Mouse (Mus musculus) left cerebral cortex, adult 8-10 months (tissue): ENCODE data around the gene Ddah1. TPM values are rescaled to one million over a fixed set of nuclear protein-coding genes. Genes with fewer than 3 reads are reported as not detected.
"Not testable (repeated sequence)": the region's sequence is repeated elsewhere in the genome, so short reads cannot be mapped to it uniquely, and the experiment has no call there.

Experiments used
- DNase-seq, 2 experiments: peaks; one replicate each; pipeline ENCODE4 v3.0.0; 2022; ENCODE audit warnings: low spot score in 2 of 2
- total RNA-seq, 4 experiments: library from RNA; stranded (reverse); gene quantifications; 2 replicates each; pipeline ENCODE4 v1.2.4; 2022

Gene Ddah1
- total RNA-seq, 4 experiments from 2014 or later: 64.6 to 66.9 (median 65.7) TPM

DNA sequence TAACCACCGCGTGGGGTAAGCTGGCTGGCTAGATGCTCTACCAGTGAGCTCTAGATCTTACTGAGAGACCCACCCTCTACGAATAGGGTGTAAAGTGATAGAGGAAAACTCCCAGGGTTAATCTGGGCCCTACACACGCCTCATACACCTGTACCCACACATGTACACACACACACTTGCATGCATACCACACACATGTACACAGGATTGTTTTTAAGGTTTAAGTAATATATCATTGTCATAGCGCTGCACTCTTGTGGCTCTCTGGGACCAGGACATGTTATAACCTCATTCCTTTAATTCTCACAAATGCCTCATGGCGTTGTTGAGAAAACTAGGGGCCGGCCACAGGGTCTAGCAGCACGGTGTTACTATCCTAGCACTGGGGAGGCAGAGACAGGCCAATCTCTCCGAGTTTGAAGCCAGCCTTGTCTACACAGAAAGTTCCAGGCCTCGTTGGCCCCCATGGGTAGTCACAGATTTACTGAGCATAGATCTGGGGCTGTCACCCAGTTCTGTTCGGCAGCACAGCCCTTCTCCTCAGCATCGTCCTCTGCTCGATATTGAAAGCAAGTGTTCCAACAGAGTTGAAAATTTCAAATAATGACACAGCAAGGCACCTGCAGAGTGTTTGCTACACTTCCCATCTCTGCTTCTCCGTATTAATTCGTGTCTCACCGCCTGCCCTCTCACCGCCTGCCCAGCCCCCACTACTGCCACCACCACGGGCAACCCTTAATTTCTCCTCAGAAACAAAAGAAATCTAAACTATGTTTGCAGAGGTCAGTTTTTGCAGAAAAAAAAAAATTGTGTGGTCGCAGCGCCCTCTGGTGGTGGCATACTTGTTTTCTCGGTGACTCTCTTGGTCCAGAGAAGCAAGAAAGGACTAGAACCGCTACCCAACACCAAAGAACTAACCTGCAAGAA, 146.6 kb downstream of the Ddah1 start:
- peak in 1 of 2 experiments; percentile 70 for DNase-seq

GRCm38 (mm10) chr3:145906582-145906981, 148.1 kb downstream of the Ddah1 start:
- no peak for DNase-seq

DNA sequence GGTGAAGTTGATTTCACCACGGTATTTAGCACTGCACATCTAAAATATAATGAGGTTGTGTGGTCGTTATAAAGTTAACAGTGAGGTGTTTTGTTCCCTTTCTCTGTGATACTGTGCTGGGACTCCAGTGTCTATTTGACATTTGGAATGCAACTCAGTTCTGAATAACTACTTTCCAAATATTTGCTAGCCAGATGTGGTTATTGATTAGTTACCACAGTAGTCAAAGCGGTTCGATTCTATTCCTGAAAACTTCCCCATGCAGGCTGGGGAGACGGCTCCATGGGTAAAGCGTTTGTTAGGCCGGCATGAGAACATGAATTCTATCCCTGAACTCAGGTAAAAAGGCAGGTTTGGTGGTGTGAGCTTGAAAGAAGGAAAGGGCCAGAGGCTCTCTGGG, 154.0 kb downstream of the Ddah1 start:
- DNase-seq: no peak

GRCm38 (mm10) chr3:145913263-145913662, 154.8 kb downstream of the Ddah1 start:
- no peak for DNase-seq

DNA sequence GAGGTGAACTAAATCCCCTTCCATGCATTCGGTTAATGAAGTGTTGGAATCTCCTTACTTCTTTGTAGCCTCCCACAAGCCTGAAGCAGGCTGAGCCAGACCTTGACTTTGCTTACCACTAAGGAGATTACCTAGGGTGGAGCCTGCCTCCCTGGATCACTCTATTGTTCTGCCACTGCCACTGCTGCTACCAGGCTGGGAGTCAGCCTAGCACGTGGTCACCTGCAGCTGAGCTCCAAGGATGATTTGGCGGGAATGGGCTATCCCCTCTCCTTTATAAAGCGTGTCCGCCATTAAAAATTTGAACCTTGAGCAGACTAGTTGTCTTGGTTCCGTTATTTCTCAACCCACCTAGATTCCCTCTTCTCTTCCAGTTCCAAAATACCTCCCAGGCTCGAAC, 155.5 kb downstream of the Ddah1 start:
- not testable (repeated sequence) for DNase-seq

- no peak for DNase-seq
Observed at GRCm38 (mm10) chr3:145916374-145916773, 157.9 kb downstream of the Ddah1 start.

- no peak for DNase-seq
Observed at GRCm38 (mm10) chr3:145916826-145917225, 158.4 kb downstream of the Ddah1 start.

- no peak for DNase-seq
Observed at GRCm38 (mm10) chr3:145922019-145922854, 163.8 kb downstream of the Ddah1 start, which contains the start of gene Bcl10. Gene Bcl10 (plus strand): TSS chr3:145922804.

GRCm38 (mm10) chr3:145922971-145923370, 164.5 kb downstream of the Ddah1 start:
- DNase-seq: no peak

GRCm38 (mm10) chr3:145923874-145924577, 165.6 kb downstream of the Ddah1 start:
- peak; percentile 94 to 100 for DNase-seq

DNA sequence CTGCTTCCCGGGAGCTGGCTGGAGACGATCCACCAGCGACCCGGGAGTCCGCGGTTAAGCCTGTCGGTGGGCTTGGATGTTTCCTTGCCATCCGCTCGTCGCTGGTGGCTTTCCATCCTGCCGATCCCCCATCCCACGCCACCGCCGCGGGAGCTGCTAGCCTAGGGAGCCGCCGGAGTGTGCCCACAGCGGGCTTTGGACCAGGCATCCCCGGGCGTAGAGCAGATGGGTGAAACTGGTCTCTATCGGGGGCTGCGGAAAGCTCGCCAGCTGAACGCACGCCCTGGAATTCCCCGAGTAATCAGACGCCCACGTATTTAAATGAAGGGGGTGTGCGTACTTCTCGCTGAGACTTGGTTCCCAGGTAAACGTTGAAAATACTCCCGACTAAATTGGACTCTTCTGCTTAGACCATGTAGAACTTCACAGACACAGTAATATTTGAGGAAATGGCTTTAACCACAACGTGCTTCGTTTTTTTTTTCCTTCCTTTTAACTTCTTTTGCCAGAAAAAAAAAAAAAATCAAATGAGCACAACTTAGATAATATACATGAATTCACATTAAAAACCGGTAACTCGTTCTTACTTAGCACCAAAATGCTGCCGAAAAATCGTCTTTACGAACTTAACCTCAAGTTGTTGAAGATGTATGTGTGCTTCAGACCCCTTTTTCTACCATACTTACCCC, 166.3 kb downstream of the Ddah1 start:
- DNase-seq: peak; percentile 37 to 43

DNA sequence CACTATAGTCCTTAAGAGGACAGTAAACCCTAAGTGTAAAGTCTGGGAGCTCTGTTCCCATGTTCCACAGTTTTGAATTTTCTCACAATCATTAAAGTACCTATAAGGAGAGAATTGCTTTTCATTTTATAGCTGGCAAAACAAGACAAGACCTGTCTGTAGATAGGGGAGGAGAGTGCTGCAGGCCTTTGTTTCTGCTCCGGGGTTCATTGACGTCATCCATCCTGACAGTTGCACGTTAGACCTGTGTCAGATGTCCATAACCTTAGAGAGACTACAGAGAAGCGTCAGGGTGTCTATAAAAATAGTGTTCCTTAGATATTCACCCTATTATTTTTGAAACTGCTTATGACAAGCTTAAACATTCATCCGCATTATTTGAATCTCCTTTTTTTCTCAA, 167.0 kb downstream of the Ddah1 start:
- no peak for DNase-seq

DNA sequence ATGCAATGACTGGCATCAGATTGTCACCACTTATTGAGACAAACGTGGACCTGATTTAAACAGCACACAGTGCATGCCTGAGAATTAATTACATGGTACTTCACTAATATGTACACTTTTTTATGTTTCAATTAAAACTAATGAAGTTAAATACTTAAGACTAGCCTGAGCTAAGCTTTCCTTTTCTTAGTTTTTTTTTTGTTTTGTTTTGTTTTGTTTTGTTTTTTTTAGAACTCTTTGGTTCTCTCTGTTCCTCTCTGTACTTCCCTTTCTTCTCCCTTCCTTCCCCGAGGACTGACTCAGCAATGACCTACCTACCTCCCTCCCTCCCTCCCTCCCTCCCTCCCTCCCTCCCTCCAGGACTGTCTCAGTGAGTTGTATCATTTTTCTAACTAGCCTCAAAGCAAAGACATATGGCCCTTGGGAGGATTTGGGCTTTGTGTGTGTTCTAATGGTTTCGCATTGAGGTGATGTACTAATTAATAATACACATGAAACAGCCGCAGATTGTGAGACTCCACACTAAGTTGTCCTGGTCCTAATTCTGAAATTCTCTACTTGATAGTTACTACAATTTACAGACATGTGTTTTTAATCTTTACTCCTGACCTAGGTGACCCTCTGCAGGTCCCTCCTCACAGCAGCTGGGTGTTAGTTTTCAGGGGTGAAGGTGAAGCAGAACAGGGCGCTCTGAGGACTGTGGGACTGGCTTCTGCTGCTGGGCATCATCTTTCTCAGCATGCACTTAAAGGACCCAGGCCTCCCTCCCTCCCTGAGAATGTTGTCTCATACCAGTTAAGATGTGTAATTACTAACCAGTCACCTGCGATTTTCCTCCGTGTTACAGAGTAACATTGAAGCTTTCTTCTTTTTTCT, 171.3 kb downstream of the Ddah1 start:
- no peak for DNase-seq

DNA sequence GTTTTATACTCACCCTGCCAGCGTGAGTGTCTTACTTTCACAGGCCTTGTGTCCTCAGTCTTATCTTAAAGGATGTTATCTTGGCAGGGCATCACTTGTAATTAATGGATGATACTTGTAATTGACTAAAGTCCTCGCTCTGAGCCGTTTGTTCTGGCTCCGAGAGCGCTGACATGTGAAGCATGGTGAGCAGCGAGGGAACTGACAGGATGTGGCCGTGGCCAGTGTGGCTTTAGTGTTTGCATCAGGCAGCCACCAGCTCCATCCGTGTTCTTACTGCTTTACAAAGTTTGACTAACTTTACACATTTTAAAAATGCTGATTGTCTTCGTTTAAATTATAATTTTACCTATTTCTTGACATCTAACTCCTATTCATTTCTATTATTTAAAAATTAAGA, 175.4 kb downstream of the Ddah1 start:
- no peak for DNase-seq

DNA sequence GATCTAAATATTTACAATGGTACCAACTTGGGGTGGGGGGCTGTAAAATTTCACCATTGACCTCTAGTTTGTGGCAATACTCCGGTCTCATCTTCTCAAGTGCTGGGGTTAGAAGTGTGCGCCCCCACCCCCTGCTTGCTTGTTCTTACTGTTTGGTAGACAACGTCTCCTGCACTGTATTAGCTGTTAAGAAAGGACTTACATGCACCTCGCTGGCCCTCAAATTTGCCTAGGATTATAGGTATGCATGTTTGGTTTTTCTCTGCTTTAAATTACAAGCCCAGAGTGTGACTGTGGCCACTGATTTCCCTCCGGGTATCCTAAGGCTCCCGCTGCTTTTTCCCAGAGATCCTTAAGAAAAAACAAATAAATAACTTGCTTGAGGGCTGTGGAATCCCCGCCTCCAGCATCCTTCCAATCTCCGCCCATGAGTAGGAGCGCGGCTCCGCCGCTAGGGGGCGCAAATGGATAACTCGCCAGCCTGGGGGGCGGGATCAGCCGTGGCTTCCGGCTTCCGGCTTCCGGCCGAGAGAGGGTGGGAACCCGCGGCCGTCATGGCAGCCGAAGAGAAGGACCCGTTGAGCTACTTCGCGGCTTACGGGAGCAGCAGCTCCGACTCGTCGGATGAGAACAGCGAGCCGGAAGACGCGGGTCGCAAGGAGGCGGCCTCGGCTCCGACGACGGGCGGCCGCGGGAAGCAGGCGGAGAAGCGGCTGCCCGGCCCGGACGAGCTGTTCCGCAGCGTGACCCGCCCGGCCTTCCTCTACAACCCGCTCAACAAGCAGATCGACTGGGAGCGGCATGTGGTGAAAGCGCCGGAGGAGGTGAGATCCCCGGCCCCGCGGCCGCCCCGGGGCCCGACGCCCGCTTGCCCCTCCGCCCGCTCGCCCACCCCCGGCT, 179.3 kb downstream of the Ddah1 start, which contains the start of gene 2410004B18Rik:
TSS of gene 2410004B18Rik (plus strand) at position 510 of the 900 bp plus-strand sequence.
- peak; percentile 74 to 79 for DNase-seq

GRCm38 (mm10) chr3:145938405-145939349, 180.2 kb downstream of the Ddah1 start:
- no peak for DNase-seq

GRCm38 (mm10) chr3:145939402-145939801, 180.9 kb downstream of the Ddah1 start:
- DNase-seq: no peak

DNA sequence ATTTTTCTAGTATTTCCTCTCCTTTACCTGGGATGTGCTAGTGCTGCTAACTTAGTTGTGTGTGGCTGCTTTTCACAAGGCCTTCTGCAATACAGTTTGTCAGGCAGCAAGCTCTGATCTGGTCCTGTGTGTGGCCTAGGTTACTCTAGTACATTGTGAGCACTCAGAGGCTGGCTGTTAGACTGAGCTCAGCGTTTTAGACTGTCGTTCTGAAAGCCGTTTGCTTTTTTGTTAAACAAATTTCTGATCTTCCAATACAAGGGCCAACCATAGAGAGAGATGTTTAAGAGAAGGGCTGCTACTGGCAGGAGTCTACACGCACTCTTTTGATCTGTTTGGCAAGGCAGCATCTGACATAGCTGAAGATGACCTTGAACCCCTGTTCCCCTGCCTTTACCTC, 181.5 kb downstream of the Ddah1 start:
- DNase-seq: no peak
